Mouse (Mus musculus) midbrain, embryonic 14.5 days (tissue): ENCODE measurements around the gene Sfxn3. TPM values are rescaled to one million over a fixed set of nuclear protein-coding genes. Genes with fewer than 3 reads are reported as not detected.
A peak's percentile ranks its signal among the peaks of the same experiment; 100 is the strongest.

Source experiments
- ATAC-seq: fragments of 200-750 bp; cut with Nextera tagmentation; 2 replicates; pipeline ENCODE4 v1.8.0; 2017; ENCODE audit warnings: moderate number of reproducible peaks, moderate library complexity; ENCODE audit not compliant: low FRiP score, low TSS enrichment
- DNase-seq: peaks from one replicate; pipeline ENCODE4 v3.0.0-alpha.2; 2015
- H3K27ac ChIP-seq: fragments of 300-500 bp; sonication (generic); replicated peaks from 2 replicates; pipeline ENCODE4 v1.5.1; 2014; ENCODE audit warnings: mild to moderate bottlenecking, low read depth, low read length, moderate library complexity
- H3K27me3 ChIP-seq: fragments of 300-500 bp; sonication (generic); 2 replicates; pipeline ENCODE4 v1.6.1; 2014; ENCODE audit warnings: low read length, control low read depth, mixed read lengths; ENCODE audit not compliant: control insufficient read depth, insufficient read depth
- H3K36me3 ChIP-seq: fragments of 300-500 bp; sonication (generic); 2 replicates; pipeline ENCODE4 v1.6.1; 2014; ENCODE audit warnings: low read length, control low read depth; ENCODE audit not compliant: control insufficient read depth, insufficient read depth
- H3K4me1 ChIP-seq: fragments of 300-500 bp; sonication (generic); 2 replicates; pipeline ENCODE4 v1.6.1; 2014; ENCODE audit warnings: mild to moderate bottlenecking, antibody characterized with exemption, low read length, control low read depth; ENCODE audit not compliant: control insufficient read depth, insufficient read depth
- H3K4me2 ChIP-seq: fragments of 300-500 bp; sonication (generic); 2 replicates; pipeline ENCODE4 v1.6.1; 2014; ENCODE audit warnings: mild to moderate bottlenecking, low read length, moderate library complexity
- H3K4me3 ChIP-seq: fragments of 300-500 bp; sonication (generic); replicated peaks from 2 replicates; pipeline ENCODE4 v1.5.1; 2014; ENCODE audit warnings: low read depth, low read length
- H3K9ac ChIP-seq: fragments of 300-500 bp; sonication (generic); replicated peaks from 2 replicates; pipeline ENCODE4 v1.6.1; 2014; ENCODE audit warnings: mild to moderate bottlenecking, low read length, moderate library complexity
- H3K9me3 ChIP-seq: fragments of 300-500 bp; sonication (generic); 2 replicates; pipeline ENCODE4 v1.6.1; 2016; ENCODE audit warnings: low read length, control low read depth, mixed read lengths; ENCODE audit not compliant: control insufficient read depth
- WGBS: fragments of 180-500 bp; shearing (Covaris S2); extraction: QIAGEN DNeasy Blood & Tissue Kit; methylation state at CpG from one replicate; pipeline ENCODE4 v1.1.7; 2014; 5-methylcytosine and 5-hydroxymethylcytosine counted together
- polyA plus RNA-seq: library from polyadenylated mRNA; unstranded; fragments of >200 nt; fragmentation: Nextera tagmentation; extraction: Ambion mirVana; gene quantifications from 2 replicates; pipeline ENCODE4 v1.2.1, GENCODE M21; 2014

Gene Sfxn3
- polyA plus RNA-seq, 1 experiment from 2014 or later, result 71.1 TPM

DNA sequence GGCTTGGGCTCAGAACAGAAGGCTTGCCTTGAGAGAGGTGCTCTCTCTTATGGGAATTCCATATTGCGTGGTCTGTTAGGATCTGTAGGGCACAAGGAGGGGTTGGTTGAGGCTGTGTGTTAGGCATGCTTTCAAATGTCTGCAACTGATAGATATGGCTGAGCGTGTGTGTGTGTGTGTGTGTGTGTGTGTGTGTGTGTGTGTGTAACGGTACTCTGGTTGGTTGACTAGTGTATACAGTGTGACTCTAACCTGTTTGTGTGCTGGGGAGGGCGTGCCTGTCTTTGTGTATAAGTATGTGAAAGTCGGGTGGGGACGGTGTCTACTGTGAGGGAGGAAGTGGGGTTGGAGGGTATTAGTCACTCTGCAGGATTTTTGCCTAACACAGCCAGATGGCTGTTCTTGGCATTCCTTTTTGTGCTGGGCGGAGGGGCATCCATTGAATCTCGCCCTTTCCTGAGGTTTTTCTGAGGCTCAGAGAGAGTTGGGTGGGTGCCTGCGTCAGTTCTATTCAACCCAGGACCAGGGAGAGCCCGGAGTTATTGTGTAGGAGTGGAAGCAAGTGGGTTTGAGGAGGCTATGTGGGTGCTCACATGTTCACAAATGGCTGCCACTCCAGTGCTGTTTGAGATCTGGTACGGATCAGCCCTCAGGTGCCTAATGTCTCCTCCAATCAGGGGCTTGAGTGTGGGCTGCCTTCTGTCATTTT, 786 bp downstream of the Sfxn3 start:
- WGBS, result 42% methylated on average over 11 of the region's 11 CpGs
- H3K27ac ChIP-seq, result peak overlapping the region; percentile 91
- peaks cover 35% of the 10 kb centered on the region for H3K36me3 ChIP-seq
- peaks cover 8% of the 10 kb centered on the region; the same call in 1 of the 2 replicates for H3K27me3 ChIP-seq
- peaks cover 35% of the 10 kb centered on the region for H3K4me1 ChIP-seq
- ATAC-seq (no peak; the same call in 1 of the 2 replicates), DNase-seq (peak; percentile 55)
- peak overlapping the region; percentile 66 for H3K9ac ChIP-seq
- H3K4me2 ChIP-seq, result peak overlapping the region; percentile 85
- peak overlapping the region; percentile 49 for H3K4me3 ChIP-seq
- H3K9me3 ChIP-seq, result no peaks in the 10 kb centered on the region

GRCm38 (mm10) chr19:45048644-45049365, 1.5 kb downstream of the Sfxn3 start:
- 80% methylated on average over 12 of the region's 12 CpGs for WGBS
- H3K4me1 ChIP-seq, result peaks cover 35% of the 10 kb centered on the region

GRCm38 (mm10) chr19:45049523-45049922, 2.2 kb downstream of the Sfxn3 start:
- Histone ChIP-seq H3K9me3 (no peaks in the 10 kb centered on the region), H3K36me3 (peaks cover 49% of the 10 kb centered on the region), H3K27ac (no peak overlapping the region), H3K4me1 (peaks cover 35% of the 10 kb centered on the region), H3K27me3 (peaks cover 8% of the 10 kb centered on the region; the same call in 1 of the 2 replicates), H3K4me3 (no peak overlapping the region), H3K9ac (peak overlapping the region; percentile 66; the same call in 1 of the 2 replicates), H3K4me2 (peak overlapping the region; percentile 85)
- DNase-seq, result no peak
- no peak for ATAC-seq
- 84% methylated on average over 9 of the region's 9 CpGs for WGBS

More at GRCm38 (mm10) chr19:45048644-45049365, 1.5 kb downstream of the Sfxn3 start:
- H3K9ac ChIP-seq, result peak overlapping the region; percentile 66
- H3K27ac ChIP-seq, result peak overlapping the region; percentile 91
- DNase-seq, result no peak
- peak overlapping the region; percentile 49 for H3K4me3 ChIP-seq
- peaks cover 42% of the 10 kb centered on the region for H3K36me3 ChIP-seq
- no peak for ATAC-seq
- no peaks in the 10 kb centered on the region for H3K9me3 ChIP-seq
- H3K4me2 ChIP-seq, result peak overlapping the region; percentile 85
- peaks cover 8% of the 10 kb centered on the region; the same call in 1 of the 2 replicates for H3K27me3 ChIP-seq

- H3K27me3 ChIP-seq, result no peaks in the 10 kb centered on the region
- H3K4me3 ChIP-seq, result no peak overlapping the region
- 88% methylated on average over 8 of the region's 8 CpGs for WGBS
- H3K36me3 ChIP-seq, result peaks cover 59% of the 10 kb centered on the region
- H3K27ac ChIP-seq, result no peak overlapping the region
- ATAC-seq, result no peak
- no peak overlapping the region for H3K4me2 ChIP-seq
- H3K4me1 ChIP-seq, result peaks cover 31% of the 10 kb centered on the region
- DNase-seq, result no peak
- H3K9ac ChIP-seq, result no peak overlapping the region
- no peaks in the 10 kb centered on the region for H3K9me3 ChIP-seq
Observed at GRCm38 (mm10) chr19:45053451-45053850, 6.1 kb downstream of the Sfxn3 start.

DNA sequence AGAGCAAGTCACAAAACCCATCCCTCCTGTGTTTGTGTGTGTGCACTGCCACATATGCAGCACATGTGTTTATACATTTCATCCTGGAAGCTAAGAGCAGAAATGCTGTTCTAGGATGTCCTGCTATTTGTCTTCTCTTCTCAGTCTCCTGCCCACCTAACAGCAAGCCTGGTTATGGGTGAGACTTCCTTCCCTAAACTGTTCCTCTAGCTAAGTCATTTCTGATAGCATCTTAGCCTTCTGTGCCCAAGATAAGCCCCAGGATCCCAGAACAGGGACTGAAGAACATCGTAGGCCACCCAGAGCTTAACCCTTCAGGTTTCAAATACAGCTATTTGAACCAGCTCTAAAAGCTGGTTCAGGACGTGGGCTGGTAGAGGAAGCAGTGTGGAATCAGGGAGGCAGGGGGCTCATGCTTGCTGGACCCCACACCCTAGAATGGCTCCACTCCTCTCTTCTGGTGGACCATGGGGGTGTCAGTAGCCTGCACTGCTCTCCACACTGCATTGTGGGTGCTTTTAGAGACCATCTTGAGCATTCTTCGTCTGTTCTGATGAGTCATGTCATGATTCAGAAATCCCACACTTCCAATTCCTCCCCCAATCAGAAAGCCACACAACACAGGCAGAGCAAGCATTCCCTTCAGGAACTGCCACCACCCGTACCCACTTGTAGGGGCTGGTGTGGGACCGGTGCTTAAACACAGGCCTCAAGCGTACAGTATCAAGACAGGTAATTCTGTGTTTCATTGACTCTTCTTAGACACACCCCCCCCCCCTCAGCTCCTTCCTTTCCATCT, 7.8 kb downstream of the Sfxn3 start:
- Histone ChIP-seq H3K9me3 (no peaks in the 10 kb centered on the region), H3K36me3 (peaks cover 50% of the 10 kb centered on the region), H3K4me3 (no peak overlapping the region), H3K27me3 (no peaks in the 10 kb centered on the region), H3K4me1 (peaks cover 19% of the 10 kb centered on the region), H3K4me2 (no peak overlapping the region), H3K27ac (no peak overlapping the region), H3K9ac (no peak overlapping the region)
- ATAC-seq (no peak), DNase-seq (no peak)
- 83% methylated on average over 6 of the region's 6 CpGs for WGBS

GRCm38 (mm10) chr19:45056364-45056763, 9.1 kb downstream of the Sfxn3 start:
- Histone ChIP-seq H3K36me3 (peaks cover 39% of the 10 kb centered on the region), H3K27ac (no peak overlapping the region), H3K4me2 (no peak overlapping the region; the same call in 1 of the 2 replicates), H3K9me3 (no peaks in the 10 kb centered on the region), H3K9ac (no peak overlapping the region), H3K27me3 (no peaks in the 10 kb centered on the region), H3K4me3 (no peak overlapping the region), H3K4me1 (peaks cover 19% of the 10 kb centered on the region)
- ATAC-seq, result no peak
- DNase-seq, result peak; percentile 76
- WGBS, result 42% methylated on average over 4 of the region's 4 CpGs

DNA sequence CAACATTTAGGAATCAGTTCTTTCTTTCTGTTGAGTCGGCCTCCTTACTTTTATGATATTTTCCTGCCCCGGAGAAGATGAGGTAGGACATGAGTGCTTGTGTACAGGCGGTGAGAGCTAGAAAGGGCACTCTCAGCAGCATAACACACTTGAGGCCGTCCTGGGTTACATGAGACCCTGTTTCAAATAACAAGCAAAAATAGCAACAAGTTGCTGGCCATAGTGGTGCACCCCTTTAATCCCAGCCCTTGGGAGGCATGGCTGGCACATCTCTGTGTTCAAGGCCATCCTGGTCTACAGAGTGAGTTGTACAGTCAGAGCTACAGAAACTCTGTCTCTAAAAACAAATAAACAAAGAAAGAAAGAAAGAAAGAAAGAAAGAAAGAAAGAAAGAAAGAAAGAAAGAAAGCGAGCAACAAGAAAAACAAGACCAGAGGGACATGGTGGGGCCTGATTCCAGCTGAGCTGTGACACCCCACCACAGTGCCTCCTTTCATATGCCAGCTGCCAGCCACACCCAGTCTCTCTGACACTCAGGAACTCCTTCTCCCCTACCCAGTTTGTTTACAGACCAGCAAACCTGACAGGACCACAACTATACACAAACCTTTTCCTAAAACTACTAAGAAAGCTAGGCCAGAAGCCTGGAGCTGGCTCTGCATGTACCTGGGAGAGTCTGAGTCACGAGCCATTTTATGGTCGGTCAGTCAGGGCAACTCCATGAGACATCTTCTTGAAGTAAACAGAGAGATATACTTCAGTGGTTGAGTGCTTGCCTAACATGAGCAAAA, 9.8 kb downstream of the Sfxn3 start:
- peak overlapping the region; percentile 77 for H3K4me2 ChIP-seq
- H3K9ac ChIP-seq, result peak overlapping the region; percentile 64
- peaks cover 34% of the 10 kb centered on the region for H3K36me3 ChIP-seq
- H3K27ac ChIP-seq, result peak overlapping the region; percentile 95
- peak overlapping the region; percentile 50; the same call in 1 of the 2 replicates for H3K4me3 ChIP-seq
- H3K4me1 ChIP-seq, result peaks cover 19% of the 10 kb centered on the region
- whole genome bisulfite sequencing, result 89% methylated on average over 7 of the region's 7 CpGs
- peak; percentile 19 for DNase-seq
- H3K27me3 ChIP-seq, result no peaks in the 10 kb centered on the region
- no peaks in the 10 kb centered on the region for H3K9me3 ChIP-seq
- no peak for ATAC-seq

DNA sequence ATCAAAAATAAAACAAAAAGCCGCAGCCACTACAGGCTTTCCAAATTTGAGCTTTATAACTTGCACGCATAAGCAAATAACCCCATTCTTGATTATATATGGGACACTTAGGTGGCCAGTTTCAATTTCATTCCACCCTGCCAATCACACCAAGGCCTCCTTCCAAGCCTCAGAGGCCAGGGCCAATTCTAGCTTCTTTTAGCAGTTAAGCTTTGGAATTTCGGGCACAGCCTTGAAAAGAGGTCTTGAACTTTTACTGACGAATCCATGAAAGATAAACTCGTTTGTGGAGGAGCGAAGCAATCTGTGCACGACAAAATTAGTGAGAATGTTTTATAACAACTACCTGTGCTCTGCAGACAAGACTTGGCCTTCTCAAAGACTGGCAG, 10.4 kb downstream of the Sfxn3 start:
- H3K36me3 ChIP-seq, result peaks cover 28% of the 10 kb centered on the region
- 47% methylated on average over 7 of the region's 7 CpGs for WGBS
- H3K4me3 ChIP-seq, result peak overlapping the region; percentile 50
- H3K27me3 ChIP-seq, result no peaks in the 10 kb centered on the region
- DNase-seq (no peak), ATAC-seq (no peak)
- peak overlapping the region; percentile 77 for H3K4me2 ChIP-seq
- H3K27ac ChIP-seq, result peak overlapping the region; percentile 95
- peaks cover 19% of the 10 kb centered on the region for H3K4me1 ChIP-seq
- H3K9me3 ChIP-seq, result no peaks in the 10 kb centered on the region
- peak overlapping the region; percentile 64 for H3K9ac ChIP-seq
